Mouse (Mus musculus): Measurements from ENCODE around the gene Sept9.

Gene Sept9

DNA sequence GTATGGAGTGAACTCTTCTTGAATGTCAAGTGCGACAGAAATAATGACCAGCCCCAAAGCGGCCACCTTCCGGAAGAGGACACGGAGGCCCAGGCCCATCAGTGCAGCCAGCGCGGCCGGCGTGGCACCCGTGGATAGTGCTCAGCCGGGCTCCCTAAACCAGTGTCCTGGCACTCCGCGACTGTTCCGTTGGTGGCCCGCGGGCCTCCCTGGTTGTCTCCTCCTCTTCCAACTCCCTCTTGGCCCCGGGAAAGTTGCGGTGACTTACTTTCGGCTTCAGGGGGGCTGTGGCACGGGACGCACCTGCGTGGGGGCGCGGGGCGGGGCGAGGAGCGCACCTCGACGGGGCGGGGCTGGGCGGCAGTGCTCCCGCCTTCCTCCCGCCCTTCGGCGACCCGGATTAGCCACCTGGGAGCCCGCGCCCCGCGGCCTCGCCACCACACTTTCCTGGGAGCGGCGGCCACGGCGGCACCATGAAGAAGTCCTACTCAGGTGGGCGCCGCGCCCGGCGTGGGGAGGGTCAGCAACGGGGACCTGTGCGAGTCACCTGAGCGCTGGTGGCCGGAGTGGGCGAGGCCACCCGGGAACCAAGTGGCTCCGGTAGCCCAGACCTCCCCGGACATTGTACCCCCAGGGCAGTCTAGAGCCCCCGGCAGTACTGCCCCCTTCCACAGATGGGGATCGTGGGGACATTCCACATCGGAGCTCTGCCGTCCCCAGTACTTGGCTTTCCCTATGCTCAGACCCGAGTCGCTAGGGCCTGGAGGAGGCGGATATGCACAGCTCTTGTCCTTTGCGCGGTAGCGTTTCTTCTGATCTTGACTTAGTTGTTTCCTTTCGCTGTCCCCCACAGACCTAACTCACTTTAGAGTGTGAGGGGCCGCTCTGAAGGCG is at the start of gene Sept9:
Gene Sept9, plus strand, starts transcription at position 380 of the 894 bp plus-strand sequence.
- DNase-seq (ENCODE audit: low spot score in 2 of 2) = no peak

- DNase-seq (ENCODE audit: low spot score in 2 of 2) = no peak
These were observed 48.9 kb upstream of the Sept9 start for GRCm38 (mm10) chr11:117150467-117150966.

DNA sequence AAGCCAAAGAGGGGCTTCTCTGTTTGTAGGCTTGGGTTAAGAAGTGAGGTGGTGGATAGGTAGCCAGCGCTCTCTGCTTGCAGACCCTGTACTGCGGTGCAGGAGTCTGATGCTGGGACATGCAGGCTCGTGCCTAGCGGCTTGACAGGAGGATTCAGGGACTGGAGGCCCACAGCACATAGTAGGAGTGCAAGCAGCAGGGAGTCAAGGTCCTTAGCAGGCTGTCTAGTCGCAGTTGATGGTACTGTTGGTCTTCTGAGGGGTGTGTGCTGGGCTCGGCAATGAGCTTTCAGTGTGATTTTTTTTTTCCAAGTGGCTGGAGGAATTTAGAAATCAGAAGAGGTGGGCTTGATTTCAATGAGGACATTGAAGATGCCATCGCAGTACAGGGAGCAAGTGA is 48.0 kb upstream of the Sept9 start:
- no peak for DNase-seq (ENCODE audit: low spot score in 2 of 2)

DNA sequence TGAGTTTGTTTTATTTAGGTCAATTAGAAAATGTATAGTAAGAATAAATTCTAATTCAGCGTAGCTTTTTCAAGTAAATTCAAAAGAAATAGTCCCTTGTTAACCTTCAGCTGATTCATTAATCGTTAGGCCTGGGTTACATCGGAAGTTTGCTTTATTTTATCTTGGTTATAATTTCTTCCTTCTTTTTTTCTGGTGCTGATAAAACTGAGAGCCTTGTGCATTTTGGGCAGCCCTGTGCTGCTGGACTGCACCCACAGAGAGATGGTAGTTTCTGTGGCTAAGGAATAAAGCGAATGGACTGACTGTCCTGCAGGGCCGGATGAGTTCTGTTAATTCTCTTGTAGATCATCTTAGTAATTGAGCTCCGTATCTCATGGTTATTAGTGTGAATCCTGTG is 46.9 kb upstream of the Sept9 start:
- no peak for DNase-seq (ENCODE audit: low spot score in 2 of 2)

GRCm38 (mm10) chr11:117153553-117153952 is 45.9 kb upstream of the Sept9 start:
- no peak for DNase-seq (ENCODE audit: low spot score in 2 of 2)

GRCm38 (mm10) chr11:117154088-117154815 is 45.2 kb upstream of the Sept9 start:
- no peak for DNase-seq (ENCODE audit: low spot score in 2 of 2)

GRCm38 (mm10) chr11:117156725-117157124 is 42.7 kb upstream of the Sept9 start:
- DNase-seq (ENCODE audit: low spot score in 2 of 2) = no peak

GRCm38 (mm10) chr11:117158343-117158742 is 41.1 kb upstream of the Sept9 start:
- DNase-seq (ENCODE audit: low spot score in 2 of 2) = no peak

GRCm38 (mm10) chr11:117159257-117159945 is 40.1 kb upstream of the Sept9 start:
- DNase-seq (ENCODE audit: low spot score in 2 of 2) = no peak

GRCm38 (mm10) chr11:117159946-117160307 is 39.5 kb upstream of the Sept9 start:
- DNase-seq (ENCODE audit: low spot score in 2 of 2) = peak in 1 of 2 experiments; percentile 46

DNA sequence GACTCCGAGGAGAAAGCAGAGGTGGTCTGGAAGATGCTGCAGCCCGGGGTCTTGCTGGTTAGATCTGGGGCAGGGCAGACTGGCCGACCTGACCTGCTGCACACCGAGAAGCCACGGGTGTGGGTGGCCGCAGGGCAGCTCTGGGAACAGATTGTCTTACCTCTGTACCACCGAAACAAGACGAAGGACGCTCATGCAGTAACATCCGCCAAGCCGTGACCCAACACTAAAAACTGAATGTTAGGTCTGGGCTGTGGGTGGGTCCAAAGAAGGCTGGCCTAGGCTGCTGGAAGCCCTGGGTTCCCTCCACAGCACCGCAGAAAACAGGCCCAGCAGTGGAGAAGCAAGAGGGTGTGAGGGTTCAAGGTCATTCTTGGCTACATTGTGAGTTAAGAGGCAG is 38.7 kb upstream of the Sept9 start:
- DNase-seq (ENCODE audit: low spot score in 2 of 2) = no peak

- no peak for DNase-seq (ENCODE audit: low spot score in 2 of 2)
These were observed 37.9 kb upstream of the Sept9 start for GRCm38 (mm10) chr11:117161574-117161973.

GRCm38 (mm10) chr11:117163098-117163497 is 36.4 kb upstream of the Sept9 start:
- DNase-seq (ENCODE audit: low spot score in 2 of 2) = no peak

DNA sequence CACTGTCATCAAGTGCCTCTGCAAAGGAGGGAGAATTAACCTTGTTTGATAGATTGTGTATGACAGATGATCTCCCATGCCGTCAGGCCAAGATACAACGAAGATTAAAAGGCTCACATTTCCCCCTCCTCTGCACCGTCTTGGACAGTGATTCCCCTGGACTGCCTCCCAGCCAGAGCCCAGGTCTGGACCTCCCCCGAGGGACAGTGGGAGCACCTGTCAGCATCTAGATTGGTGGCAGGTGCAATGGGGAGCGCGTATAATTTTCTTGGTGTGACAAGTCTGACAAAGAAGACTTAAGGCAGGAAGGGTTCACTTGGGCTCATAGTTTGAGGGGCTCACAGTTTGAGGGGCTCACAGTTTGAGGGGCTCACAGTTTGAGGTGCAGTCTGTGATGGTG is 35.7 kb upstream of the Sept9 start:
- no peak for DNase-seq (ENCODE audit: low spot score in 2 of 2)

GRCm38 (mm10) chr11:117168278-117169087 is 31.0 kb upstream of the Sept9 start:
- no peak for DNase-seq (ENCODE audit: low spot score in 2 of 2)

DNA sequence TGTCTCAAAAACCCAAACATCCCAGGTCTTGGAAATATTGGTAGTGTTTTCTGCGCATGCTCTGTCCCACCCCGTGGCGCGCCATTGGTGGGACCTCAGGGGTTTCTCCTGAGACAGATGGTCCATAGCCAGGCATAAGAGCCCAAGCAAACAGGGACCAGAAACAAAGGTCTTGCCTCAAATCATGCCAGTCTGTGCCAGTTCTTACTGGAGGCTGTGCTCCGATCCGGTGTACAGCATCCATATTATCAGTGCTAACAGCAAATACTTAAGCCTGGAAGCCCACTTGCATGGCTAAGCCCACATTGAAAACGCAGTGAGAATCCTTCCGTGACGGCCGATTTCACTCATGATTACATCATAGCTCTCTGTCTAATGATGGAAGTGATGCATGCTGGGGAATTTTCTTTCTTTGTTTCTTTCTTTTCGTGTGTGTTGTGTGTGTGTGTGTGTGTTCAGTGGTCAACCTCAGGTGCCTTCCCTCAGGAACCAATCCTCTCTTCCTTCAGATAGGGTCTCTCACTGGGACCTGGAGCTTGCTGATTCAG is 30.3 kb upstream of the Sept9 start:
- no peak for DNase-seq (ENCODE audit: low spot score in 2 of 2)

GRCm38 (mm10) chr11:117169801-117170565 is 29.5 kb upstream of the Sept9 start:
- DNase-seq (ENCODE audit: low spot score in 2 of 2) = no peak

GRCm38 (mm10) chr11:117174098-117174892 is 25.2 kb upstream of the Sept9 start:
- no peak for DNase-seq (ENCODE audit: low spot score in 2 of 2)

- peak; percentile 42 to 48 for DNase-seq (ENCODE audit: low spot score in 2 of 2)
These were observed 24.5 kb upstream of the Sept9 start for GRCm38 (mm10) chr11:117174924-117175323.

Measured in heart, adult 9 months (tissue).